Mouse (Mus musculus): ENCODE measurements around the gene Ulk1. TPM values are rescaled to one million over a fixed set of nuclear protein-coding genes. Genes with fewer than 3 reads are reported as not detected.

Ulk1 gene
- polyA plus RNA-seq, 1 experiment: 34.6 TPM

- Histone ChIP-seq H3K27ac (ENCODE audit: insufficient read depth, low read depth, low read length) (no peak overlapping the region), H3K4me1 (ENCODE audit: control insufficient read depth, insufficient read depth, insufficient read length, low read length) (peaks cover 11% of the 10 kb centered on the region), H3K36me3 (ENCODE audit: control insufficient read depth, insufficient read depth, low read length) (peaks cover 1% of the 10 kb centered on the region; the same call in 1 of the 2 replicates), H3K4me3 (ENCODE audit: low read depth, low read length) (no peak overlapping the region), H3K27me3 (ENCODE audit: control insufficient read depth, insufficient read depth, low read length) (no peaks in the 10 kb centered on the region)
- no peak for TF ChIP-seq POLR2A (IDR thresholded peaks at IDR 0.05; ENCODE audit: low read depth, low read length)
- TF ChIP-seq CTCF (IDR thresholded peaks at IDR 0.05; ENCODE audit: extremely low read depth, insufficient read length, insufficient replicate concordance, low read depth, low read length): no peak
- WGBS: 82% methylated on average over 4 of the region's 4 CpGs
Observed at GRCm38 (mm10) chr5:110806154-110806553, 3.7 kb downstream of the Ulk1 start.

GRCm38 (mm10) chr5:110804012-110804743, 5.7 kb downstream of the Ulk1 start:
- 73% methylated on average over 7 of the region's 7 CpGs for whole genome bisulfite sequencing
- peaks cover 15% of the 10 kb centered on the region for H3K4me1 ChIP-seq (ENCODE audit: control insufficient read depth, insufficient read depth, insufficient read length, low read length)
- no peak overlapping the region for H3K4me3 ChIP-seq (ENCODE audit: low read depth, low read length)
- H3K27ac ChIP-seq (ENCODE audit: insufficient read depth, low read depth, low read length): no peak overlapping the region
- TF ChIP-seq CTCF (IDR thresholded peaks at IDR 0.05; ENCODE audit: extremely low read depth, insufficient read length, insufficient replicate concordance, low read depth, low read length) (no peak), POLR2A (IDR thresholded peaks at IDR 0.05; ENCODE audit: low read depth, low read length) (no peak)
- H3K36me3 ChIP-seq (ENCODE audit: control insufficient read depth, insufficient read depth, low read length): peaks cover 1% of the 10 kb centered on the region; the same call in 1 of the 2 replicates
- H3K27me3 ChIP-seq (ENCODE audit: control insufficient read depth, insufficient read depth, low read length): no peaks in the 10 kb centered on the region

- no peaks in the 10 kb centered on the region for H3K27me3 ChIP-seq (ENCODE audit: control insufficient read depth, insufficient read depth, low read length)
- peaks cover 8% of the 10 kb centered on the region for H3K36me3 ChIP-seq (ENCODE audit: control insufficient read depth, insufficient read depth, low read length)
- peaks cover 10% of the 10 kb centered on the region; the same call in 1 of the 2 replicates for H3K4me1 ChIP-seq (ENCODE audit: control insufficient read depth, insufficient read depth, insufficient read length, low read length)
- H3K4me3 ChIP-seq (ENCODE audit: low read depth, low read length): no peak overlapping the region
- TF ChIP-seq CTCF (IDR thresholded peaks at IDR 0.05; ENCODE audit: extremely low read depth, insufficient read length, insufficient replicate concordance, low read depth, low read length) (no peak), POLR2A (IDR thresholded peaks at IDR 0.05; ENCODE audit: low read depth, low read length) (no peak)
- no peak overlapping the region for H3K27ac ChIP-seq (ENCODE audit: insufficient read depth, low read depth, low read length)
Observed at GRCm38 (mm10) chr5:110802809-110803208, 7.1 kb downstream of the Ulk1 start.

- Histone ChIP-seq H3K36me3 (ENCODE audit: control insufficient read depth, insufficient read depth, low read length) (peaks cover 9% of the 10 kb centered on the region), H3K27ac (ENCODE audit: insufficient read depth, low read depth, low read length) (no peak overlapping the region), H3K4me1 (ENCODE audit: control insufficient read depth, insufficient read depth, insufficient read length, low read length) (peaks cover 11% of the 10 kb centered on the region; the same call in 1 of the 2 replicates), H3K4me3 (ENCODE audit: low read depth, low read length) (no peak overlapping the region), H3K27me3 (ENCODE audit: control insufficient read depth, insufficient read depth, low read length) (no peaks in the 10 kb centered on the region)
- WGBS: 49% methylated on average over 4 of the region's 4 CpGs
- no peak for TF ChIP-seq POLR2A (IDR thresholded peaks at IDR 0.05; ENCODE audit: low read depth, low read length)
- TF ChIP-seq CTCF (IDR thresholded peaks at IDR 0.05; ENCODE audit: extremely low read depth, insufficient read length, insufficient replicate concordance, low read depth, low read length): no peak
Observed at GRCm38 (mm10) chr5:110802186-110802585, 7.7 kb downstream of the Ulk1 start.

- TF ChIP-seq POLR2A (IDR thresholded peaks at IDR 0.05; ENCODE audit: low read depth, low read length) (no peak), CTCF (IDR thresholded peaks at IDR 0.05; ENCODE audit: extremely low read depth, insufficient read length, insufficient replicate concordance, low read depth, low read length) (no peak)
- WGBS: 71% methylated on average over 3 of the region's 3 CpGs
- Histone ChIP-seq H3K4me1 (ENCODE audit: control insufficient read depth, insufficient read depth, insufficient read length, low read length) (peaks cover 11% of the 10 kb centered on the region; the same call in 1 of the 2 replicates), H3K27ac (ENCODE audit: insufficient read depth, low read depth, low read length) (no peak overlapping the region), H3K4me3 (ENCODE audit: low read depth, low read length) (no peak overlapping the region), H3K27me3 (ENCODE audit: control insufficient read depth, insufficient read depth, low read length) (no peaks in the 10 kb centered on the region), H3K36me3 (ENCODE audit: control insufficient read depth, insufficient read depth, low read length) (peaks cover 12% of the 10 kb centered on the region)
Observed at GRCm38 (mm10) chr5:110801036-110801624, 8.8 kb downstream of the Ulk1 start.

GRCm38 (mm10) chr5:110797696-110798095, 12.2 kb downstream of the Ulk1 start:
- H3K4me1 ChIP-seq (ENCODE audit: control insufficient read depth, insufficient read depth, insufficient read length, low read length): peaks cover 11% of the 10 kb centered on the region; the same call in 1 of the 2 replicates
- no peaks in the 10 kb centered on the region for H3K27me3 ChIP-seq (ENCODE audit: control insufficient read depth, insufficient read depth, low read length)
- 33% methylated on average over 4 of the region's 4 CpGs for WGBS
- peaks cover 42% of the 10 kb centered on the region for H3K36me3 ChIP-seq (ENCODE audit: control insufficient read depth, insufficient read depth, low read length)
- no peak overlapping the region for H3K4me3 ChIP-seq (ENCODE audit: low read depth, low read length)
- no peak overlapping the region for H3K27ac ChIP-seq (ENCODE audit: insufficient read depth, low read depth, low read length)
- TF ChIP-seq CTCF (IDR thresholded peaks at IDR 0.05; ENCODE audit: extremely low read depth, insufficient read length, insufficient replicate concordance, low read depth, low read length): no peak
- no peak for TF ChIP-seq POLR2A (IDR thresholded peaks at IDR 0.05; ENCODE audit: low read depth, low read length)

GRCm38 (mm10) chr5:110794363-110794762, 15.5 kb downstream of the Ulk1 start:
- H3K4me3 ChIP-seq (ENCODE audit: low read depth, low read length): no peak overlapping the region
- H3K36me3 ChIP-seq (ENCODE audit: control insufficient read depth, insufficient read depth, low read length): peaks cover 72% of the 10 kb centered on the region
- TF ChIP-seq POLR2A (IDR thresholded peaks at IDR 0.05; ENCODE audit: low read depth, low read length) (no peak), CTCF (IDR thresholded peaks at IDR 0.05; ENCODE audit: extremely low read depth, insufficient read length, insufficient replicate concordance, low read depth, low read length) (no peak)
- H3K4me1 ChIP-seq (ENCODE audit: control insufficient read depth, insufficient read depth, insufficient read length, low read length): peaks cover 7% of the 10 kb centered on the region; the same call in 1 of the 2 replicates
- no peaks in the 10 kb centered on the region for H3K27me3 ChIP-seq (ENCODE audit: control insufficient read depth, insufficient read depth, low read length)
- H3K27ac ChIP-seq (ENCODE audit: insufficient read depth, low read depth, low read length): no peak overlapping the region
- 88% methylated on average over 7 of the region's 7 CpGs for WGBS

Data from small intestine, adult 2 months (tissue).